Mouse (Mus musculus) c-Kit-positive CD71-negative TER-119-negative erythroid progenitor cells, embryonic 14.5 days (primary cell): Measurements from ENCODE around the gene Rarres2.

Experiments
- DNase-seq: peaks from one replicate; pipeline ENCODE4 v3.0.0-alpha.2; 2013; ENCODE audit warnings: low read depth

Rarres2 gene

DNA sequence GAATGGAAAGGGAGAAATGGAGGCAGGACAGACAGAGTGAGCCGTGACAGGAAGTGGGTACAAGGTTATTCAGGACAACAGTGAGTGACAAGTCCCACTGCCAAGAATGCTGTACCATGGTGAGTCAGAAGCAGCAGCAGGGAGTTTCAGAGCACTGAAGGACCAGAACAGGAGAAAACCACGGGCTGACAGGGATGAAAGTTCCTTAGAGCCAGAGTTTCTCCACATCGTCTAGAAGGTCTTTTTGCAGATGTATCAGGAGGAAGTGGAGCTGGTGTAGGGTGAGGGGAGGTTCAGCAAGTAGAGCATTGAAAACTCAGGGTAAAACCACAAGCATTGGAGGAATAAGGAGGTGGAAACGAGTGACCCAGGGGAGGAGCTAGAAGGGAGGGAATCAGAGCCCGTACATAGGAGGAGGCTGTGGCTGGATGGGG lies 6.6 kb upstream of the Rarres2 start:
- no peak for DNase-seq

DNA sequence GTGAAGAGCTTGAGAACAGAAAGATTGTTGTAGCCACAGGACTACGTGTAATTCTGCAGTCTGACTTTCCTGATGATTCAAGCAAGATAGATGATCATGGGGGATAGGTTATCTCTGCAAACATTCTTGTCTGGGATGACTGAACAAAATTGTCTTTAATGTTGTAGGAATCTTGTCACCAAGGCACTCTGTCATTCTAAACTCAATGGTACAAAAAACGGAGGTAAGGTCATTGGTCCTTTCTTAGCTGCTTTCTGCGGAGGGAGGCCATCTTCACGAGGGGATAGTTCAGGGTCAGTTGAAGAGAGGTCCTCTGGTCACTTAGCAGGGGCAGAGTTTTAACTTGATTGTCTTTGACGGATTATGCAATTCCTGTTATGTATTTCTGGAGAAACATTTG lies 6.1 kb upstream of the Rarres2 start:
- DNase-seq, result no peak

DNA sequence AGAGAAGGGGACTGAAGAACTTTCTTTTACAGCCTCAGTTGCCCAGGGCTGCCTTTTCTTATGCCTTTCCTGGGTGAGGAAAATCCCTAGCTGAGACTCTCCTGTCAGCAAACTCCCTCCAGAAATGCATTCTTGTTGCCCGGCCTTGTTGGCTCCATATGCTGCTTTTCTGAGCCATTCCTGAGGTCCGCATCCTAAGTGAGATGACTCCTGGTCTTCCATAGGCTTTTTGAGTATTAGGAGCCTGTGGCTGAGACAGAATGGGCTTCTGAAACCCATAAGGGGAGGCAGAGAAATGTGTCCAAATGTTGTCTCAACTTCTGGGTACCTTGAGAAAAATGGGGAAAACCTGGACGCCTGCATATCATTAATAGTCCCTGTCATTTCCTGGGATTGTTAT lies 1.4 kb upstream of the Rarres2 start:
- DNase-seq, result no peak

DNA sequence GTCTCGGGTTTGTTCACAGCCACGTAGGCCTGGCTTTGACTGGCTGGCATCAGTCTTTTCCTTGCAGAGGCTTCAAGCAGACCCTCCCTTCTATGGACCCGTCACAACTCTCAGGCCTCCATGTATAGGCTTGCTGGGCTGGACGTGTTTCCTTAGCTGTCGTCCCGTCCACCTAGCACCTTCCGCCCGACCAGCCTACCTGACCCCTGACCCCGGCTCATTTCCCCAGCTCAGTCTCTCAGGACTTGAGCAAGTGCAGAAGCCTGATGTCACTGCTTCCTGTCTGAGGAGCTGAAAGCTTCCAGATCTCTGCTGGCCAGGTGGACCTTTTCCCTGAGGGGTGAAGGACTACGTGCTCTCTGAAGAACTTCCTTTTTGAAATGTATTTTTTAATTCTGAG lies 691 bp upstream of the Rarres2 start:
- no peak for DNase-seq

DNA sequence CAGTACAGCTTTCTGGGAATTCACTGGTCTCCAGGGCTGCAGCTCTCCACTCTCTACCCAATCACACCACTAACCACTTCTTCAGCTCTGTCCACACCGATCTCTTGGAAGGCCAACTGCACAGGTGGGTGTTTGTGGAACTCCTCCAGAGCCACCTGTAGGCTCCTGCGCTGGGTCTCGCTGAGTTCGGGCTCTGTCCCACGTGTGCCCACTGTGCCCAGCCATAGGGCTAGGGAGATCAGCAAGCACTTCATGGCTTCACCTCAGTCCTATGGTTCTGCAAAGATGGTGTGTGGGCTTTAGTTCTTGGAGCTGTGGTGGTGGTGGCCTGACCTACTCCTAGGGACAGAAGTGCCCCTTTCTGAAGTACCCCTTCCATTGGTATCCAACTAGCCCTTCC lies 575 bp downstream of the Rarres2 start:
- no peak for DNase-seq

DNA sequence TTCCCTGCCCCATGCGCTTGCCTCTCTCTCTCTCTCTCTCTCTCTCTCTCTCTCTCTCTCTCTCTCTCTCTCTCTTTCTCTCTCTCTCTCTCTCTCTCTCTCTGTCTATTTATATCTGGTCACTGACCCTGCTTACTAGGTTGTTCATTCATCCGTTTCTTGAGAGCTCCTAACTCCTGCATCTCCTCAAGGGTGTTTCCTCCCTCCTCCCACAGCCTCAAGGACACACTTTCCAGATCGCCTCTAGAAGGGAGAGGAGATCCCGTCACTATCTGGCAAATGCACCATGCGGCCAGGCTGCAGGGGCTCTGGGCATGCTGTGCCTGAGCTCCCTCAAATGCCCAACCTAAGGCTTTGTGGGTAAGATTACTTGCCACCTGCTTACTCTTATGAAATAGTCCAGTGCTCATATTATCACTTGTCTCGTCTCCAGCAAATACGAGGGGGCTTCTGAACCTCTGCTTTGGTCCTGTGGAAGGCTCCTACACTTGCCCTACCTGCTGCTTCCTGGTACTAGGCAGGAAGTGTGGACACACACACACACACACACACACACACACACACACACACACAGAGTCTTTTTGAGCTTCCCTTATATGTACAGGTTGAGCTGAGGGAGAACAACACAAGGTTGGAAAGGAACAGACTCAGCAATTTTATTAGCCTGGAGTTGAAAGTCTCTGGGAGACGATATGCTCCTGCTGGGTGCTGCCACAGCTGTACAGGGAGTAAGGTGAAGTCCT lies 3.4 kb downstream of the Rarres2 start:
- DNase-seq, result no peak

DNA sequence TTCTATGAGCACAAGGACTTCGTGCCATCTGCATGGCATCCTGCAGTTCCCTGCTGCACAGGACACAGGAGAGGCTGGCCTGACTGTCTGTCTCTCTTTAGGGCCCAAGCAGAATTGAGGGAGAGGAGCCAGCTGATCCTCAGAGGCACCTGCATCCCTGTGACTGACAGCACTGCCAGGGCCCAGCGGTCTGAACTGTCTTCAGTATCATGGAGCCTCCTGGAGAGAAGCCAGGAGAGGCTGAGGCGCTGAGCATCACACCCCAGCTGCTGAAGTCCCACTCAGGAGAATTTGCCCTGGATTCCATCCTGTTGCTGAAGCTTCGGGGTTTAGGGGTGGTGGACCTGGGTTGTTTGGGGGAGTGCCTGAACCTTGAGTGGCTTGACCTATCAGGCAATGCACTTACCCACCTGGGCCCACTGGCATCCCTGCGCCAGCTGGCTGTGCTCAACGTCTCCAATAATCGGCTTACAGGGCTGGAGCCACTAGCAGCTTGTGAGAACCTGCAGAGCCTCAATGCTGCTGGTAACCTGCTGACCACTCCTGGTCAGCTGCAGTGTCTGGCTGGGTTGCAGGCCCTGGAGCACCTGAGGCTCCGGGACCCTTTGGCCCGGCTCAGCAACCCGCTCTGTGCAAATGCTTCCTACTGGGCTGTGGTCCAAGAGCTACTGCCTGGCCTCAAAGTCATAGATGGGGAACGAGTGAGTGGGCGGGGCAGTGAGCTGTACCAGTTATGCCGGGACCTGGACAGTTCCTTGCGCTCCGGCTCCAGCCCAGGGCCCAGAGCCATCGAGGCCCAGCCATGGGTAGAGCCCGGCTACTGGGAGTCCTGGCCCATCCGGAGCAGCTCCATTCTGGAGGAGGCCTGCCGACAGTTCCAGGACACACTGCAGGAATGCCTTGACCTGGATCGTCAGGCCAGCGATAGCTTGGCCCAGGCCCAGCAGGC lies 4.3 kb downstream of the Rarres2 start:
- DNase-seq, result no peak

DNA sequence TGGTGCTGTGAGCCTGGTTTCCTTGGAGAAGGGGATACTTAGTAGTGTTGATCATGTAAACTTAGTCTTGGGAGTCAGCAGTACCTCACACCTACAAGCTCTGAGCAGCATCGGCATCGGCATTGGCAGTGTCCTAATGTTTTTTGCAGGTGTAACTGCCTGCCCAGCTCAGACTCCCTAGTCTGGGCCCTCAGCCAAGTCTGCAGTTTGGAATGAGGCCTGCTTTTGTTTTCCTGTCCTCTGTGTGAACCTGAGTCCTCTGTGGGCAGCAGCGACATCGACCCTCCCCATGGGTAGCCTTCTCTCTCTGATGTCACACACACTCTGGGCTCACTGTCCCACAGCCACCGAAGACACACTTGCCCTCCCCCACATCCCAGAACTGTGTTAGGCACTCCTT lies 6.3 kb downstream of the Rarres2 start:
- DNase-seq, result no peak

DNA sequence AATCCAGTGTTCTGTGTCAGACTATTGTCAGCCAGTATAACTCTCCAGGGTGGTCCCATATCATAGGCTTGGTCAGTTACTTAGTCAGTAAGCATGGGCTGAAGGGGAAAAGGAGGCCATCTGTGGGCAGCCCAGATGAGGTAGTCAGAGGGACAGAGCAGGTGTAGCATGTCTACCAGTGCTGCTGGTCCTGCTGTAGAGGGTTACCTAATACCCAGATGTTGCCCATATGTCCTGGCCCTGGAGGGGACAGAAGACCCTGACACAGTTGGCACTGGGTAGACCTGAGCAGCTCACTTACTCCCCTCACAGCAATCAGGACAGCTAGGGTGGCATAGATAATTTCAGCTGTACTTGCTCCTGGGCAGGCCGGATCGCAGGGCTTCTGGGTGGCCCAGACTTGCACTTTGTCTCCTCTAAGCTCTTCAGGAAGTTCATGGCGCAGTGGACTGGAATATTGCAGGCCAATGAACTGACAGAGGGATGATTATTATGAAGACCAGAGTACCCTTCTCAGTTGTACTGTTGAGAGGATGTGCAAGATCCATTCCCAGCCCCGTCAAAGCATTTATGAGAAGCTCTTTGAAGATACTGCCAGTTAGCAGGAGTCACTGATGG lies 6.8 kb downstream of the Rarres2 start:
- DNase-seq, result no peak

DNA sequence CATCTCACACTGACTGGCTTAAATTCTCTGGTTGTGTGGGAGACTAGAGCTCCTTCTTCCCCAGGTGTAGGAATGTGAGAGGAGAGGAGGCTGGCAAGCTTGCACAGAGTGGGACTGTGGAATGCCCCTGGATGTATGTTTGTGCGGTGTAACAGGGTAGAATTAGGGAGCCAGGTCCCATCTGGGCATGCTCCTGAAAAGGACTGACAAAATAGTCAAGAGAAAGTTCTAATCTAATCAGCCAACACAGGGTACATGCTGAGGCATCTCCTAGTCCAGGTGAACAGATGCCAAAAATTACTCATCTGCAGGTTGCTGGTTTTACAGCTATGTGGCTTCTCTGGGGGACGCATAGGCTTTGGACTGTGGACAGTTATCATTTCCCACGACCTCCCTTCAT lies 16.6 kb downstream of the Rarres2 start:
- DNase-seq, result no peak

DNA sequence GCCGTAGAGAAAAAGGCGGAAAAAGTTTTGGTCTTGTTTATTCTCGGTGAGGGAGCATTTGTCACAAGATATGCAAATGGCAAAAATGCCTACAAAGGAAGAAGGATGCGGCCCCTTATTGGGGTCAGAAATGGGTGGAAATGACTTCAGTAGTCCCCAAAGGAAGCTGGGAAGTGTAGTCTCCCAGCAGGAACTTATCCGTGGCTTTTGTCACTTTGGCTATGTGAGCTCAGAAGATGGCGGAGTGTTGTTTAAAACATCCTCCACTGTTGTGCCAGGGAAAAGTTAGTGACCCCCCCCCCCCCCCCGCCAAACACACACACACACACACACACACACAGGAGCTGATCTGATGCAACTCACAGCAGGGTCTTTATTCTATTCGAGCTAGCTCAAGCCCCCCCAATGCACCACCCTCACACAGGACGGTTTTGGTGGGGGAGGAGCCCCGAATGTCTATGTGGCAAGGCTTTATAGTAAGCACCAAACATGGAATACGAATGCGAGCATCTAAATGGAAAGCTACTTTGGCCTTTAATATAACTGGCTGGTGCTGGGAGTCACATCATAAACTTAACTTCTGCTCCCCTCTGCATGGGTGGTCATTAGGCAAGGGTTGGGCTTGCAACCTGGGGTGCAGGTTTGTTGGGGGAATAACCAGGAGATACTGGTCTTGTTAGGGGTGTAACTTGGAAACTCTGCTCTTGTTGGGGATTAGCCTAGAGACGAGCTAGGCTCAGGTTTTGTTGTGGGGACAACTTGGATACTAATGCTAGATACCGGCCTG lies 17.3 kb downstream of the Rarres2 start:
- no peak for DNase-seq

DNA sequence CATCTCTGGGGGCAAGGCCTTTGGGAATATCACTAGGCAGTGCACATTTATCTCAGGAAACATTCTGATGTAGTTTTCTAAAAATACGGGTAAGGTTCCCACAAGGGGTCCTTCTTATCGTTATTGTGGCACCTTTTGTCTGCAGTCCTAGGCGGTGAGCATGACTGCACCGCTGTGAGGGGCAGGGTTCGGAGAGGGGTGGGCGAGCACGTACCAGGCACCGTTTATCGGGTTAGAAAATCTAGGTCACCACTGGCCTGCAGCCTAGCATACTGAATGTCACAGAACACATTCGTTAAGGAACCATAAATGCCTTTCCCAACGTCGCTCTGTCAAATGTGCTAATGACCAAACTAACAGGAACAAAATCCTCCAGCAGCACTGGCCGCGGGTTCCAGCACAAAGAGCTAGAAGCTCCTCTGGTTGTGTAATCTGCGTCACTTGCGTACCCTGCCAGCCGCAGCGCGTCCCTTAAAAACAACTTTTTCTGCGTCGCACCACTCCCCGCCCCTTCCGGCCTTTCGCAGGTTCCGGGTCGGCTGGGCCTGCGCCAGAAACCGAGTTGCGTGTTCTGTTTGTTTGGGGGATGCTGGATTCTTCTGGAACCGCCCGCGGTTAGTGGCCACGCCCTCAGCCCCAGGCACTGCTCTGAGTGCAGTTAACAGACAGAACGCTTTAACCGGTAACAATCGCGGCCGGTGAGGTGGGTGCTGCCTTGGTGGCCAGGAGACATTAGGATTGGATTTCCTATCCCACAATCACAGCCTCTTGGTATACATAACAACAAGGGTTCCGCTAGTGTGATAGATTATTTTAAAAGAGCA lies 18.1 kb downstream of the Rarres2 start, which contains the start of gene Lrrc61:
TSS of gene Lrrc61 (plus strand) at position 517 of the 824 bp plus-strand sequence.
- peak; percentile 84 for DNase-seq

DNA sequence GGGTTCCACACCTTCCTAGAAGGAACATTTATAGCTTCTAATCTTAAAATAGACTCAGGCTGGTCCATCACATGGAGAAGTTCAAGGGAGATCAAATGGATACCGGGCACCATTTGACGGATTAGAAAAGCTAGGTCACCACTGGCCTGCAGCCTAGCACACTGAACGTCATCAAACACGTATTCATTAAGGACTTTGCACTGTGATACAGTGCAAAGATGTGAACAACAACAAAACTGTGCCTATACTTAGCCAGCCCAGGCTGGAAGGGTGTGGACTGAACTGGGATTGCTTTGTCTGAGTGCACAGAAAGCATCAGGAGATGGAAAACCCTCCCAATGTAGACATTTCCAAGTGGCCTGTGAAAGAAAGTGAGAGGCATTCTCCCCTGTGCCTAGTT lies 18.8 kb downstream of the Rarres2 start:
- no peak for DNase-seq

DNA sequence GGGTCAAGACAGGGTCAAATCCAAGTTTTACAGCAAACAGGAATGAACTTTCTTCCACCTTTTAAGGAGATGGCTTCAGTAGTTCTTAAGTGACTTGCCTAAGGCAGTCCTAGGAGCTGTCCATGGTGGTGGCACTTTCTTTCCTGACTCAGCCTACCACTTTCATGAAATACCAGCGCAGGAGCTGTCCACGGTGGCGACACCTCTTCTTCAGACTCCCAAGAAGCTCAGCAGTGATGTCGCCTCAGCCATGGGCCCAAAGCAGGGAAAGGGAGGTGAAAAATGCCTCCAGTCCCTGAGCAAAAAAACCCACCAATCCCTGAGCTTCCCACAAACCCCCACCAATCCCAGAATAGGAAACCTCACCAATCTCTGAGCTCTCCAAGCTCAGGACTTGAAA lies 19.7 kb downstream of the Rarres2 start:
- DNase-seq, result peak; percentile 83

DNA sequence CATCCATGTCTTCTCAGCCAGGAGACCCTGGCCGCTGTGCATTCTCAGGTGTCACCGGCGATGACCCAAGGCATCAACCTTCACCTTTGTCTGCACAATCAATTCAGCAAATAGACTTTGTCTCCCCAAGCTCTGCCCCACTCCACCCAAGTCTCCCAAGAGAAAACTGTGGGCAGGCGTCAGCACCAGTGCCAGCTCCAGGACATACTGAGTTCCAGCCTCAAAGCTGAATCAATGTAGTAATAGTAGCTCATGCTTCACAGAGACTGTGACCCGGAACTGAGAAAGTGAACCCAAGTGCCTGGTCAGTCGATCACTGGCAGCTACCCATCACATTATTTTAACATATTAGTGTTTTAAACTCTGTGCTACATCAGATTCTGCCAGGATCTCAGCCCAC lies 24.3 kb downstream of the Rarres2 start:
- no peak for DNase-seq

DNA sequence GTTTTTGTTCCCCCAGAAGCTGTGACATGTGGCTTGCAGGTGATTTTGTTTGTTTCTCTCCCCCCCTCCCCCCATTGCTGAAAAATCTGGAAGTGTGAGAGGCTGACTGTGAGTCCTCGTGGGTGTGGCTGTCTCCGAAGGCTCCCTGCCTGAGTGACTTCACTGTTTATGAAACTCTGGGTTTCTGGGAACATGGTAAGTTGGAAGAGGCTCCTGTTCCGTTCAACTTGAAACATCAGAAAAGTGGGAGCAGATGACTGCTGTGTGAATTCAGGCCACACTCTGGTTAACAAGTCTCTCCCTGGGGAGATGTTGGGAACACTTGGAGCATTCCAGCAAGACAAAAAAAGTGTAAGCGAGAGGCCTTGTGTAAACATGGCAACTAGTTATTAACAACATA lies 25.7 kb downstream of the Rarres2 start:
- no peak for DNase-seq

DNA sequence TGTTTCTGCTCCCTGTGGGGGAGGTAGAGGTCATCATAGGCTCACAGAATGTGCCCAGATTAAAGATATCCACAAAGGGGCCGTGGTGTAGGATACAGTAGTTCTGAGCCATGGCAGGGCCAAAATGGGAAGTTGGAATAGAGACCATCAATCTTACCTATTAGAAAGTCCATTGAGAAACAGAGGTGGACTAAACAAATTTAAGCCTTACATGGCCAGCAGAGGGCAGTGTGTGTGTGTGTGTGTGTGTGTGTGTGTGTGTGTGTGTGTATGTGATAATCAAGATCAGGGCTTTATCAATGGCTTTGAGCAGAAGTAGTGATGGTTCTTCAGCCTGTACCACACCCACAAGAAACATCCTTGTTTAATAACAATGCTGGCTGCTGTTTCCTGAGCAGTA lies 26.3 kb downstream of the Rarres2 start:
- no peak for DNase-seq

DNA sequence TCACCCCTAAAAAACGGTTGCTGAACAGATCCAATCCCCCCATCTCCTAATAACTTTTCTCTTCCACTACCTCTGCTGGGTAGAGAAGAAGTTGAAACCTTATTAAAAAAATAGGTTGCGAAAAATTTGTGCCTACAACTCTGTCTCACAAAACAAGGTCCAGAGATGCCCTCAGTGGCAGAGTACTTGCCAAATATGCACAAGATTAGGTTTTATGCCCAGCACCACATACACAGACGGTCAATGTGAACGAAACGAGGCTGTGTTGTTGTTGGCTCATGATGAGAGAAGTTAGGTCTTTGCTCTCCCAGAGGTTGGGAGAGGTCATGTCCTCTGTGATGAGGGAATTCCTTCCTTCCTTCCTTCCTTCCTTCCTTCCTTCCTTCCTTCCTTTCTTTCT lies 27.3 kb downstream of the Rarres2 start:
- DNase-seq, result no peak

DNA sequence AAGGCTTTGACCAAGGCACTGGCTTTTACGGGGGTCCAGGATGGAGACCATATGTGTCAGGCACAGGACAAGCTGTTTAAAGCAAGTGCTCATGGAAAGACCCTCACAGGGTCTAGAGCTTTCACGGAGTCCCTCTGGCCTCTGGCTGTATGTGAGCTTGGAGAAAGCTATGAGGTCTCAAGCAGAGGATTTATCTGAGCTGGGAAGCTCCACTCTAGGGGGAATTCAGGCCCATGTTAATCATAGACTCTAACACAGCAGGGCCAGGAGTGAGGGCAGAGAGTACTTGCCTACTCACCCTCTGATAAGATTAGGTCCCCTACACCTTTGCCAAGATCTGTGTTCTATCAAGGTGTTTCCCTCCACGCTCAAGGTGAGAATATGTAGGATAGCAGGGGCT lies 30.0 kb downstream of the Rarres2 start:
- DNase-seq, result no peak

DNA sequence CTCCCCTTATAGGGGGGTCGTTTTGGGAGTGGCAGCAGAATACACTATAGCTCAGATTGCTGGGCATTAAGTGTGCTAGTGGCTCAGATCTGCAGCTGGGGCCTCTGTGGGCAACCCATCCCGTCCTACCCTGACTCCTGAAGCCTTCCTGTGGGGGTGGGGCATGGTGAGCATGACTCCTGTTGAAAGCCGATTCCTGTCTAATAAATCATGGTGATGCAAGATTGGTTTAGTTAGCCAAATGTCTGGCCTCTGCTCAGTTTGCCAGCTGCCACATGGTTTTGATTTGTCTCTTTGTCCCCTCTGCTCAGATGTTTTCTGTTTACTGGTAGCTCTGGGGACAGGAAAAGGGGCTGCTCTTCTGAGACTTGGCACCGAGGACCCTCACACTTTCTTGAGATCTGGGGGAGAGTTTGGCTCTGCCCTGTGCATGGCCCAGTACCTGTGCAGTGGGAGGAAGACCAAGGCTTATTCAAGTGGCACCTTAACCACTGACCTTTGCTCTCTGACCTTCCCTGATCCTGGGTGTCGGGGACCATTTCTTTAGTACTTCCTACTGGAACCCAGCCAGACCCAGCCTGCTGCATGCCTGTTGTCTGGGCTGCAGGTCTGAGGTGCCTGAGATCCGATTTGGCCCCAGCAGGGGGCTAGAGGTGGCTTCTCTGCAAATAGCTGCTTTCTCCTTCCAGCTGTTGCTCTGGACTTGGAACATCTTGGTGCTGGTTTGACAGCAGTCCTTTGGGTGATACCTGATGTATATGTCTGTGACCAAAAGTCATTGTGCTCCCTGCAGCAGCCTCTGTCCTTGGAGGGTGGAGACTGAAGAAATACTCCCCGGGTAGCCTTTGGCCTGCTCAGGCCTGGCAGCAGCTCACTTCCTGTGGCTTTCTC lies 30.8 kb downstream of the Rarres2 start:
- DNase-seq, result no peak
